Mouse (Mus musculus) spleen, adult 2 months (tissue): Measurements from ENCODE around the gene Gm3435.
"Not testable (repeated sequence)": the region's sequence is repeated elsewhere in the genome, so short reads cannot be mapped to it uniquely, and the experiment has no call there.

Experiments
- CTCF ChIP-seq: fragments of 200-500 bp; IDR thresholded peaks from 2 replicates; pipeline ENCODE4 v1.5.1; 2011; ENCODE audit warnings: mild to moderate bottlenecking, inconsistent platforms; ENCODE audit not compliant: insufficient read depth, insufficient read length, insufficient replicate concordance; ENCODE audit errors: extremely low read depth
- POLR2A ChIP-seq: fragments of 200-500 bp; IDR thresholded peaks from 2 replicates; pipeline ENCODE4 v1.6.1; 2011; ENCODE audit warnings: low read depth, low read length, inconsistent platforms

DNA sequence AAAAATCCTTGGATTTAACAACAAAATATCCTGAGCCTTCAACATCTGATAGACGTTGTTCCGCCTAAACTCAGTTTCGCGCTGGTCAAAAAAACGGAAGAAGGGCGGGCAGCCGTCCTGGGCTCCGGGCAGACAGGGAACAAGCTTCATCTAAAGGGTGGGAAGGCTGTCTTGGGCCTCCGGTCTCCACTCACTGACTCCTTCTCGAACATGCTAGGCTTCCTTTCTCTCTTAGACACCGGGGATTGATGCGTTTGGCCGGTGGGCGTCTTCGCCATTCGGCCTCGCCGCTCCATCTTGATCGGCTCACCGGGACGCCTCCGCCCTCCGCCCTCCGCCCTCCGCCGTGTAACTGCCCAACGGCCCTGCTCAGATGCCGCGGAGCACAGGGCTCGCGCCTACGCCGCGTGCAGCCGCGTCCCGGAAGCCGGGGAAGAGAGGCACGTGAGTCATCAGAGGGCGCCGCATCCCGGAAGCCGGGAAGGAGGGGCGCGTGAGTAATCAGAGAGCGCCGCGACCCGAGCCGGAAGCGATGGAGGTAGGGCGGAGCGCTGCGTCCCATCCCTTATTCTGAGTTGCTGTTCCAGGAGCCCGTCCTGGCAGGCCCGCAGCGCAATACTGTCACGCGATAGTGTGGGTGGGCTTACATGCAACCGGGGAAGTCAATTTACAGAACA, 31.5 kb upstream of the Gm3435 start, which contains the start of the genes 9030025P20Rik and Gm3417:
- TF ChIP-seq POLR2A, CTCF: not testable (repeated sequence)
